Mouse (Mus musculus) lung, adult 2 months (tissue): ENCODE results near the gene Dennd5a.

Source experiments
- CTCF ChIP-seq: fragments of 200-500 bp; IDR thresholded peaks from 2 replicates; pipeline ENCODE4 v1.5.1; 2011; ENCODE audit warnings: mild to moderate bottlenecking, low read length, control low read depth; ENCODE audit not compliant: insufficient read depth
- POLR2A ChIP-seq: fragments of 200-500 bp; IDR thresholded peaks from 2 replicates; pipeline ENCODE4 v1.6.1; 2011; ENCODE audit warnings: low read depth, mild to moderate bottlenecking, control low read depth, low read length, borderline replicate concordance; ENCODE audit errors: extremely low read depth

DNA sequence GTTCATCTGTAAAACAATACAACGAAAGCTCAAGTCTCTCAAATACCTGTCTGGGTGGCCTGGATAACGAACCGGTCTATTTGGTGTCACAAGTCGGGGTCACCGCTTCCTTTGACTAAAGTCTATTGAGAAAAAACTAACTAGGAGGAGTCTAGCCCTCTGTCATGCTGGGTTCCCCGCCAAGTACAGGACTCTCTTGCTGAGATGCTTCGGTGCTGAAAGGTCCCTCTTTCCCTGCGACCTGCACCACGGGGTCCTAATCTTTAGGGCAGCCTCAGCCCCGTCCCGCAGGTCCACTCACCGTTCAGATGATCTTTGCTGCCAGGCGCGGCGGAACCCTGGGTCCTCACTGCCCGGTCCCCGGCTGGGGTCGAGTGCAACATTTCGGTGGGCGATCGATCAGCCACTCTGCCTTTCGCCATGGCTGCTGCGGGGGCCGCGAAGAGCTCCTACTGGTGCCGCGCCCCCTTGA is 25.4 kb upstream of the Dennd5a start:
- TF ChIP-seq CTCF (no peak), POLR2A (no peak)
